Mouse (Mus musculus): ENCODE data around the gene Gm45234.

DNA sequence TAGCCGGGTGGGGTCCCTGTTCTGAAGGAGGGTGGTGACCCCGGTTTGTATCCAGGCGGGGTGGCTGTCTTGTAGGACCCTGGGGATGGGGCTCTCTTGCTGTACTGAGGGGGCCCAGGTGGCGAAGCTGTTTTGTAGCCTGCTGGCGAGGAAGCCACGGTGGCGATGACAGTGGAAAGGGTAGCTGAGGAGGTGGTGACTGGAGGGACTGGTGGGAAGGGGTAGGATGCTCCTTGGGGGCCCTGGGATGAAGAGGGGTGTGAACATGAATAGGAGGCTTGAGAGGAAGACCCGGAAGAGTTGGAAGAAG, 9.6 kb downstream of the Gm45234 start:
- no peak for TF ChIP-seq CTCF (conservative IDR thresholded peaks at IDR 0.05; ENCODE audit: insufficient read depth, insufficient read length, low read depth, low read length)
- TF ChIP-seq POLR2A (IDR thresholded peaks at IDR 0.05; ENCODE audit: low read depth, low read length), result no peak

Measured in kidney, adult 2 months (tissue).